In genomic region chr6:53778424-53778955, GRCm38 (mm10) we compare ENCODE assay signal across 30 mouse cellular contexts. TPM values are rescaled to one million over a fixed set of nuclear protein-coding genes. Genes with fewer than 3 reads are reported as not detected.
DNase-seq lines count a peak whose midpoint lies in the region; ATAC-seq and TF ChIP-seq lines count a peak whose summit lies in the region.
"Had no signal": no experiment of that assay in that cellular context is flagged by ENCODE, and none has a peak within 500 bp of the region (broad histone marks: within the 10 kb centered on the region; RNA-seq: fewer than 3 reads in every experiment).

No protein-coding gene starts in this region.

- no peak for TF ChIP-seq CTCF in lung, postnatal 0 days (IDR thresholded peaks at IDR 0.05)

- H3K27ac ChIP-seq in heart, embryonic 12.5 days (ENCODE audit: poor library complexity, severe bottlenecking): no peak overlapping the region
- H3K27ac ChIP-seq in kidney, embryonic 14.5 days (ENCODE audit: low read depth, low read length): no peak overlapping the region
- H3K27ac ChIP-seq in lung, postnatal 0 days (ENCODE audit: low read length): no peak overlapping the region
- H3K27ac ChIP-seq: forebrain, embryonic 13.5 days; heart, embryonic 15.5 days; hindbrain, embryonic 12.5 days; hindbrain, postnatal 0 days; liver, embryonic 12.5 days; neural tube, embryonic 12.5 days; stomach, postnatal 0 days had no signal

- DNase-seq in heart, adult 11 months: peak; percentile 87
- DNase-seq in kidney, postnatal 10 days: no peak
- DNase-seq in lung, postnatal 0 days (ENCODE audit: low spot score): peak; percentile 47
- no peak for DNase-seq in lung, postnatal 4 days
- DNase-seq in gonadal fat pad, adult 2 months (ENCODE audit: low read depth): peak; percentile 50
- no peak for DNase-seq in natural killer cell, adult 2 months (ENCODE audit: low spot score in 2 of 2)
- DNase-seq: adrenal gland, postnatal 14 days; cerebellum, adult 11-12 months; cerebellum, adult 9-11 months; gastrocnemius, postnatal 10 days; heart, postnatal 36 days; layer of hippocampus, postnatal 36 days; left cerebral cortex, postnatal 4 days; liver, postnatal 0 days; right cerebral cortex, adult 18-20 months; right cerebral cortex, postnatal 4 days; thymus, adult 18-20 months; thymus, postnatal 25 days had no signal

- no peaks in the 10 kb centered on the region for H3K9me3 ChIP-seq in heart, embryonic 12.5 days (replicated peaks)
- H3K9me3 ChIP-seq in kidney, embryonic 14.5 days (ENCODE audit: control insufficient read depth, low read length): no peaks in the 10 kb centered on the region
- H3K9me3 ChIP-seq in lung, postnatal 0 days (ENCODE audit: low read length): no peaks in the 10 kb centered on the region
- H3K9me3 ChIP-seq: forebrain, embryonic 13.5 days; heart, embryonic 15.5 days; hindbrain, embryonic 12.5 days; liver, embryonic 12.5 days; neural tube, embryonic 12.5 days had no signal

- no peak for ATAC-seq in heart, embryonic 12.5 days (ENCODE audit: insufficient number of reproducible peaks, low FRiP score)
- 0 out of 2 replicates have a peak, but pooled peaks have one; percentile 43 for ATAC-seq in kidney, embryonic 14.5 days (ENCODE audit: low FRiP score, low TSS enrichment)
- ATAC-seq in lung, postnatal 0 days: peak; percentile 49
- ATAC-seq: forebrain, embryonic 13.5 days; hindbrain, postnatal 0 days; intestine, postnatal 0 days; liver, embryonic 12.5 days; liver, postnatal 0 days; midbrain, embryonic 16.5 days; Patski had no signal

- H3K4me2 ChIP-seq in heart, embryonic 12.5 days: no peak overlapping the region
- H3K4me2 ChIP-seq in kidney, embryonic 14.5 days (replicated peaks; ENCODE audit: low read depth, low read length): no peak overlapping the region
- no peak overlapping the region for H3K4me2 ChIP-seq in lung, postnatal 0 days (replicated peaks; ENCODE audit: low read depth, low read length)
- H3K4me2 ChIP-seq: forebrain, embryonic 13.5 days; heart, embryonic 15.5 days; hindbrain, embryonic 12.5 days; liver, embryonic 12.5 days; neural tube, embryonic 12.5 days had no signal

- TF ChIP-seq EP300 in lung, postnatal 0 days (IDR thresholded peaks at IDR 0.05): no peak

- 59% methylated on average over 8 of the region's 8 CpGs for WGBS in heart, embryonic 12.5 days
- 30% methylated on average over 8 of the region's 8 CpGs for WGBS in kidney, embryonic 14.5 days
- WGBS in lung, postnatal 0 days: 41% methylated on average over 8 of the region's 8 CpGs

- H3K4me3 ChIP-seq in heart, embryonic 12.5 days: no peak overlapping the region
- no peak overlapping the region for H3K4me3 ChIP-seq in kidney, embryonic 14.5 days (ENCODE audit: low read length)
- H3K4me3 ChIP-seq in lung, postnatal 0 days (ENCODE audit: low read depth, low read length): no peak overlapping the region
- H3K4me3 ChIP-seq: forebrain, embryonic 13.5 days; heart, embryonic 15.5 days; hindbrain, embryonic 12.5 days; liver, embryonic 12.5 days; neural tube, embryonic 12.5 days had no signal

- H3K27me3 ChIP-seq in heart, embryonic 12.5 days (replicated peaks): no peaks in the 10 kb centered on the region
- no peaks in the 10 kb centered on the region for H3K27me3 ChIP-seq in kidney, embryonic 14.5 days (ENCODE audit: control insufficient read depth, insufficient read depth, low read length)
- H3K27me3 ChIP-seq in lung, postnatal 0 days (replicated peaks; ENCODE audit: insufficient read depth, low read length): peaks cover 3% of the 10 kb centered on the region; the same call in 1 of the 2 replicates
- H3K27me3 ChIP-seq: forebrain, embryonic 13.5 days; heart, embryonic 15.5 days; hindbrain, embryonic 12.5 days; liver, embryonic 12.5 days; neural tube, embryonic 12.5 days; Patski had no signal

- H3K36me3 ChIP-seq in heart, embryonic 12.5 days: no peaks in the 10 kb centered on the region
- no peaks in the 10 kb centered on the region for H3K36me3 ChIP-seq in kidney, embryonic 14.5 days (ENCODE audit: control insufficient read depth, insufficient read depth, low read length)
- no peaks in the 10 kb centered on the region for H3K36me3 ChIP-seq in lung, postnatal 0 days (ENCODE audit: insufficient read depth, low read length)
- H3K36me3 ChIP-seq: heart, embryonic 15.5 days; hindbrain, embryonic 12.5 days; liver, embryonic 12.5 days; neural tube, embryonic 12.5 days had no signal

- no peak overlapping the region for H3K9ac ChIP-seq in heart, embryonic 12.5 days
- H3K9ac ChIP-seq in kidney, embryonic 14.5 days (ENCODE audit: low read depth, low read length): no peak overlapping the region
- no peak overlapping the region for H3K9ac ChIP-seq in lung, postnatal 0 days (replicated peaks; ENCODE audit: low read depth)
- H3K9ac ChIP-seq: forebrain, embryonic 13.5 days; heart, embryonic 15.5 days; hindbrain, embryonic 12.5 days; liver, embryonic 12.5 days; liver, postnatal 0 days; neural tube, embryonic 12.5 days had no signal

- peaks cover 5% of the 10 kb centered on the region; the same call in 1 of the 2 replicates for H3K4me1 ChIP-seq in heart, embryonic 12.5 days (replicated peaks)
- H3K4me1 ChIP-seq in kidney, embryonic 14.5 days (ENCODE audit: control insufficient read depth, insufficient read depth, low read length): no peaks in the 10 kb centered on the region
- no peaks in the 10 kb centered on the region for H3K4me1 ChIP-seq in lung, postnatal 0 days (ENCODE audit: insufficient read depth, low read depth, low read length)
- H3K4me1 ChIP-seq: heart, embryonic 15.5 days; hindbrain, embryonic 12.5 days; liver, embryonic 12.5 days; neural tube, embryonic 12.5 days had no signal

RNA-seq across cellular contexts. Expression of gene Tril, which starts 42.1 kb away (rescaled TPM):
- 8.3 and 10.5 TPM in 2 replicates for polyA plus RNA-seq in heart, embryonic 12.5 days (2016; fragmentation: Nextera tagmentation; extraction: Ambion mirVana)
- 65.5 and 94.9 TPM in 2 replicates for polyA plus RNA-seq in kidney, embryonic 14.5 days (2014; fragmentation: Nextera tagmentation; extraction: Ambion mirVana)
- polyA plus RNA-seq in lung, postnatal 0 days (2015; fragmentation: Nextera tagmentation; extraction: Ambion mirVana): 23.9 and 28.6 TPM in 2 replicates
- 11.3 and 12.9 TPM in 2 replicates for polyA plus RNA-seq in gonadal fat pad, adult 2 months (2012; rRNA removed)

Comparison
In these comparisons a context has a peak if more than half of its experiments do, and no peak if none do; other contexts are left out.
1. DNase-seq: peak in heart, adult 11 months (single experiment), lung, postnatal 0 days (single experiment) and gonadal fat pad, adult 2 months (single experiment); none in kidney, postnatal 10 days (single experiment), lung, postnatal 4 days (0 of 2) and natural killer cell, adult 2 months (0 of 2).